Mouse (Mus musculus) lung, postnatal 10 days (tissue): ENCODE measurements at regions not wholly inside any gene's neighbourhood (a gene's known extent, or its start where the extent isn't known, plus 50 kb on each side); places are given as distances from the start of the nearest gene placed in this dataset.
A peak's percentile ranks its signal among the peaks of the same experiment; 100 is the strongest.
"Not testable (repeated sequence)": the region's sequence is repeated elsewhere in the genome, so short reads cannot be mapped to it uniquely, and the experiment has no call there.

Experiments
- DNase-seq: peaks from one replicate; pipeline ENCODE4 v3.0.0; 2021

DNA sequence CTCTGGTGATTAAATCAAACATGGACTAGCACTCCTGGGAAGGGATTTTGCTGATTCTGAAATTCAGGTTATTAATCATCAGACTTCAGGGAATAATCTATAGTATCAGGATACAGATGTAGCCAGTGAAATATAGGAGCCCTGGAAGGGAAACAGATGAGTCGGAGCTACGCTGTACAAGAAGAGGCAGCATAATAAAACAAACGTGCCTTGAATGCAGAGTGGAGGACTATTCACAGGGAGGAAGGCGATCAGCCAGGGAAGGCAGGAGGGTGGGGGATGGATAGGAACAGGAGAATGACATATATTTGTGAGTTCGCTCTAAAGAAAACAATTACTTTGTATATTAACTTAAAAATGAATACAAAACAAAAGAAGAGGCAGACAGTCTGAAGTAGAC, 286.6 kb upstream of the Got2 start:
- no peak for DNase-seq

GRCm38 (mm10) chr8:96164933-96165332, 276.6 kb upstream of the Got2 start:
- no peak for DNase-seq

DNA sequence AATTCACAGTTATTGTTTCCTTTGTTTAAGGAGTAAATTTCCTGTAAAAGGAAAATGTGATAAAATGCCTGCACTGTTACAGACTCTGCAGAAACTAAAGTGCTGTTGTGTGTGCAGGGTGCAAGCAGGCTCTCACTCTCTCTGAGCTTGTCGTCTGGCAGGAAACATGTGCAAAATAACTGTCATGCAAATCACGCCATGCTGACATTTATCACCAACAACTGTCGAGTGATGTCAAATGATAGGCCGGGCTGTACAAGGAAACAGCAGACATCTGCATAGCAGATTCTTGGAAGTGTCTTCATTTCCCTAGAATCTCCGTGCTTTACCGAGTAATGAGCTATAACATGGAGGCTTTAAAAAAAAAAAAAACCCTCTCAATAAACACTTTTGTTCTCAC, 271.6 kb upstream of the Got2 start:
- DNase-seq = no peak

GRCm38 (mm10) chr8:96152496-96153250, 264.3 kb upstream of the Got2 start:
- DNase-seq = peak; percentile 31

DNA sequence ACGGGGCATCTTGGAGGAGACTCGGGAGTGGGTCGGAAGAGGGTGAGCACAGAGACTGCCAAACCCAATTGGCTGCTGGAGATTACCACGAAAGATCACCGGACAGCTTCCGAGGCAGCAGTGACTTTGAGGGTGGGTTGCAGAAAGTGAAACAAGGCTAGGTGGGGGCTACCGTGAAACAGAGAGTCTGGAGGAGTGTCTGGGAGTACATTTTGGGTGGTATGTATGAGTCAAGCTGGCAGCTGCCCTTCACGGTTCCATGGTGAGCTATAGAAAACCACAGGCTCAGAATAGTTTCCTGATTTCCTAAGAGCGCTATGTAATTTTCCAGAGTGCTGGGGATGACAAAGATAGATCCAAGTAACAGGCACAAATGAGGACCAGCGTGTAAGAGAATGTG, 263.7 kb upstream of the Got2 start:
- no peak for DNase-seq

GRCm38 (mm10) chr8:96151065-96151472, 262.7 kb upstream of the Got2 start:
- no peak for DNase-seq

DNA sequence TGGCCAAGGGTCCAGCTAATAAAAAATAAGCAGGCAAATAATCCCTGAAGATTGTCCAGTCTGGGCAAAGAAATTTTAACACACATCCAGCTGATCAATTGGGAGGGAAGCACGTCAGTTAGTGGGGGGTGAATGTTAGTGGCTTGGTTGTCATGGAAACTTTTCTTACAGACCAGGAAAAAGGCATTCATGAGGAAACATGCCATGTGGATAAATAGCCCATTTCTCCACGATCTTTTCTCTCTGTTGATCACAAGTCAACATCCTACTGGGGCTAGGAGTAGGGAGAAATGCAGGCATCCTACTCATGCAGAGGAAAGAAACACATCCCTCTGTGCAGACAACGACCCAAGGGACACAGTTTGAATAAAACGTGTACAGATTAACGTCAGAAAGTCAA, 243.8 kb upstream of the Got2 start:
- no peak for DNase-seq

GRCm38 (mm10) chr8:96128329-96128728, 240.0 kb upstream of the Got2 start:
- no peak for DNase-seq

DNA sequence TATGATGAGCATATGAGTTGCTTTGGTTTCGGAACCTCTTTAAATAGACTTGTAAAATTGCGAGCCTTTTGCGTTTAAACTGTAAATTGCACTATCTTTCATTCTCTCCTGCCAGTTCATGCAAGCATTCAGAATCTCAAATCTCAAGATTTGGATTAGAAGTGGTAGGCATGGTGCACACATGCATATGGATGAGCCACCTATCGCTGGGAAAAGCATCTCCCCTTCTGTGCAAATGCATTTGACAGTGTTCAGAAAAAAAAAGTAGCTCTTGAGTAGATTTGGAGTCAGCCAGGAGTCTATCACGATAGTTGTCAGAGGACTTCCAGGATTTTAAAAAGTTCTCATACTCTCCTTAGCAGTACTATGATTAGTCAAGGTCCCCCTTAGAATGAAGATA, 212.5 kb upstream of the Got2 start:
- DNase-seq = no peak

GRCm38 (mm10) chr8:96092931-96093330, 204.6 kb upstream of the Got2 start:
- no peak for DNase-seq

GRCm38 (mm10) chr8:96090231-96090630, 201.9 kb upstream of the Got2 start:
- no peak for DNase-seq

DNA sequence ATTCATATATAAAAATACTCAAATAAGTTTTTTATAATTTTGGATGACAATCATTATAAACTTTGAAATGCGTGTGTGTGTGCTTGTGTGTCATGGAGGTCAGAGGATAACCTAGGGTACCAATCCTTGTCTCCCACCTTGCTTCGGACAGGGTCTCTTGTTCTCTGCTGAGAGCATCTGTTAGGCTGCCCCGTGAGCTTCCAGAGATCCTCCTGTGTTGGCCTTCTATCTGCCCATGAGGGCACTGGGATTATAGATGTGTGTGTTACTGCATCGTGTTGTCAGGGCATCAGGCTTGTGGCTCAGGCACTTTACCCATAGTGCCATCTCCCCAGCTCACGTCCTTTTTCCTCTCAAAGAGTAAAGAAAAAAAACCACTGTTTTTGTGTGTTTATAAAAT, 180.0 kb upstream of the Got2 start:
- DNase-seq = no peak

GRCm38 (mm10) chr8:96047686-96048085, 159.3 kb upstream of the Got2 start:
- DNase-seq = no peak

DNA sequence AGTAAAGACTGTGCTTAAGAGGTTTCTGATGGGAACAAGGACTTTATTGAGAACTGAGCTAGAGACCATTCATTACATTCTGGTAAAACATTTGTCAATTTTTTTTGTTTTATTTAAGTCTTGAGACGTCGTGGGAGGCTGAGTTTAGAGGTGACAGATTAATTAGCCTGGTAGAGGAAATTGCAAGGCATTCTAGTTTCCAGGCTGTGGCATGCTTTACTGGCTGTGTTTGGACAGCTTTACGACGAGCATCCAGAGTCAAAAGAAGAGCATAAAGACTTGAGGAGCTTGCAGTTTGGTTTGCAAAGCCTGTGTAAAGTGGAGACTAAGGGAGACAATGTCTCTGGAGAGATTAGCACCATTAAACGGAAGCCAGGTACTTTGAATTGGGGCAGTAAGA, 154.0 kb upstream of the Got2 start:
- DNase-seq = no peak

DNA sequence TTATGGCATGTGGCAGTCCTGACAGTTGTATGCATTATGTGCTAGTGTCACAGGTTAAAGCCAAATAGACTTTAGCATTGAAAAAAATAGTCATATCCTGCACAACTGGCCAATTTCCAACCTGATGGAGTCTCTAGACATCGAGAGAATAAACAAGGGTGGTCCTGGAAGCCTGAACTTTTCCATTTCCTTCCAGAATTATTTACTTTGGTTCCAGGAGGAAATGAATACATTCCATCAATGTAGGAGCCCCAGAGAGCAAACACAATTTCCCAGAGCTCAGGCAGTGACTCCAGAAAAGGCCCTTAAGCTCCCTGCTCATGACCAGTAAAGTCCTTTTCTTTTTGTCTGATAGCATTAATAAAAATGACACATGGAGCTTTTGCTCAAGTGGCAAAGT, 151.9 kb upstream of the Got2 start:
- no peak for DNase-seq

DNA sequence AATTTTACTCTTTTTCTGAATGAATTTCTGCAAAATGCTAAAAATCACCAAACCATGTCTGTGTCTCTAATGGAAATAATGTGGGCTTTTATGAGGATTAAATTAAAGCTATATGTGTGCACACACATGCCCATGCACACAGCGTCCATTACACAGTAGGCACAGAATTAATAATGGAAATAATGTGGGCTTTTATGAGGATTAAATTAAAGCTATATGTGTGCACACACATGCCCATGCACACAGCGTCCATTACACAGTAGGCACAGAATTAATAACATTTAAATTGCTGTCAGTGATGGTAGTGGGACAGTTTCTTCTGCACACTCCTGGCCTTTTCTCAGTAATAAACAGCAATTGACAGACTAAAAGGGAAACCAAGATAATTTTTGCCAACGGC, 130.4 kb upstream of the Got2 start:
- DNase-seq = not testable (repeated sequence)

DNA sequence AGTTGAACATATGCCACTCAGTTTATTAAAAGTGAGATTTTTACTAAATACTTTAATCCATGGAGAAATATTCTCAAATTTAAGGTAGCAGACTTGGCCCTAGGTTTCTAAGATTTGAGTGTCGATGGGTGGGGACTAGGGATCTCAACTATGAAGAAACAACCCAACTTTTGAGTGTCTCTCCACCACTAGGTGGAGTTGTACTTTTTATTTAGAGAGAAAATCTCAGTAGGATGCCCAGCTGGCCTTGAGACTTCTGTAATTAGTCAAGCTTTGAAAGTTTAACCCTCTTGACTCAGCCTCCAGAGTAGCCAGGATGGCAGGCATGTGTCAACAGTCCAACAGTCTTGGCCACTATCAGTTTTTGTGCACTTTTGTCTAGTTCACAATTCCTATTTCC, 123.7 kb upstream of the Got2 start:
- DNase-seq = no peak

GRCm38 (mm10) chr8:95991826-95992463, 103.6 kb upstream of the Got2 start:
- no peak for DNase-seq

- DNase-seq = no peak
Observed at GRCm38 (mm10) chr8:95988616-95989380, 100.5 kb upstream of the Got2 start.

DNA sequence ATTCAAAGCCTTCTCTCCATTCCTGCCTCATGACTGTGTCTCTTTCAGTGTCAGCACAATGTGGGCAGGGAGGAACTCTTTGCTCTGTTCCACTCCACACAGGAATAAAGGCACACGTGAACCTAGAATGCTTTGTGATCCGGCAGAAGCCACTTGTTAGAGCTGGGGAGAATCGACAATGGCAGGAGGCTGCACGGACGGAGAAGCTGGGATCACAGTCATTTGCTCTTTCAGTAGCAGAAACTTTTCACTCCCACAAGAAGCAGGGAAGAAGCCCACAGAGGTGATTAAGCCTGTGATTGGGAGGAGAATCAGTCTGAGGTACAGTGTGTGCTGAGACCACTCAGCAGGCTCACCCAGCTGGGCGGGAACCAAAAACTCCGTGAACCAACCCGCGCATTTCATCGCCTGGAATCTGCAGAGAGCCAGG, 98.7 kb upstream of the Got2 start:
- no peak for DNase-seq

- no peak for DNase-seq
Observed at GRCm38 (mm10) chr8:95986410-95986809, 98.1 kb upstream of the Got2 start.

DNA sequence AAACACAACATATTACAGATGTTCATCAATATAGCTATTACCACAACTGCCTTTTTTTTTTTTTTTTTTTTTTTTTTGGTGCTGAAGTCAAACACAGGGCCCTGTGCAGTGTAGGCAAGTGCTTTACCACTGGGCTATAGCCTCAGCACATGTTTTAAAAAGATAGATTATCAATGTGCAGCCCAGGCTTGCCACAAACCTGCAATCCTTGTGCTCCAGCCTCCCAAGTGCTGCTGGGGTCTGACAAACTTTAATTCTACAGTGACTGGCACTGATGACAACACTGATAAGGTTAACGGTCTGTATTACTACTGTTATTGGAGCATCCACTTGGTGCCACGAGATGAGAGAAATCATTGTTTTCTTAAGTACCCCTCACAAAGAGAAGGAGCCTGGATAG, 95.3 kb upstream of the Got2 start:
- no peak for DNase-seq

GRCm38 (mm10) chr8:95980405-95980804, 92.1 kb upstream of the Got2 start:
- DNase-seq = no peak

GRCm38 (mm10) chr8:95979223-95979622, 90.9 kb upstream of the Got2 start:
- peak; percentile 8 for DNase-seq
